Mouse (Mus musculus): ENCODE measurements around the gene Gm21887.
"Not testable (repeated sequence)": the region's sequence is repeated elsewhere in the genome, so short reads cannot be mapped to it uniquely, and the experiment has no call there.

GRCm38 (mm10) chrX:169982606-169983400 lies 26.7 kb upstream of the Gm21887 start:
- TF ChIP-seq CTCF, POLR2A (IDR thresholded peaks at IDR 0.05; ENCODE audit: extremely low read depth, insufficient read depth, low read length): not testable (repeated sequence)

Measured in cortical plate, adult 2 months (tissue).